ENCODE assay signal across 14 mouse cellular contexts in the genomic region with DNA sequence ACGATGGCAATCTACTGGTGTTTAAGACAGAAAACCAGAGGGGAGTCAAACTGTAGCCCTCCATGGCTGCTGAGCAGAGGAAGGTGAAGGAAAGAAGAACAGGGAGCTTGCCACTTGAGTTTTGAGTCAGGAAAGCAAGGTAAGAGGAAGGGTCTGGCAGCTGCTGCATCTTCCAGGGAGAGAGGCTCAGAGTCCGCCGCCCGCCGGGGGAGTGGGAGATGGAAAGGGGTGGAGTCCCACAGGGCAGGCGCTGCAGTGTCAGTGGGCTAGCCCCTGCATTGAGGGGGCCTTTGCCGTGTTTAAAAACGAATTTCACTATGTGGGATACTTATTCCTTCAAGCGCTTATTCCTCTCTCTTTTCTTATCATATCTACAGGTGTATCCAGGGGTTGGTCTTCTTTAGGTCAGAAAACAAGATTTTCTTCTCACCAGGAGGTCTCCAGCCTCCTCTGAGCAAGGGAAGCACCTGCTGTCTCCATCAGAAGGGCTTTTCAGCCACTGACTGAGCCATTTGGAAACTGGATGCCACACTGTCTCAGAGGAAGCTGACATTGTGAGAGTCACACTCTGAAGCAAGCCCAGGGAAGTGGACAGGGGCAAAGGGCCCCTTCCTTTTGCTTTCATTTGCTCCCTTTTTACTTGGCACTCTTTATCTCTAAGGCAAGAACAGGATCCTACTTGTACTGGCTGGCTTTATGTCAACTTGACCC. TPM values are rescaled to one million over a fixed set of nuclear protein-coding genes. Genes with fewer than 3 reads are reported as not detected.
A peak's percentile ranks its signal among the peaks of the same experiment; 100 is the strongest.
DNase-seq lines count a peak whose midpoint lies in the region; ATAC-seq lines count a peak whose summit lies in the region.
"Had no signal": no experiment of that assay in that cellular context is flagged by ENCODE, and none has a peak within 500 bp of the region (broad histone marks: within the 10 kb centered on the region; RNA-seq: fewer than 3 reads in every experiment).

No protein-coding gene starts in this region.

- peaks cover 16% of the 10 kb centered on the region for H3K4me1 ChIP-seq in heart, embryonic 10.5 days
- peaks cover 22% of the 10 kb centered on the region for H3K4me1 ChIP-seq in liver, embryonic 13.5 days (replicated peaks)
- peaks cover 9% of the 10 kb centered on the region; the same call in 1 of the 2 replicates for H3K4me1 ChIP-seq in liver, embryonic 12.5 days
- H3K4me1 ChIP-seq in megakaryocyte, embryonic 14.5 days: peaks cover 78% of the 10 kb centered on the region

- 15% methylated on average over 9 of the region's 9 CpGs for WGBS in heart, embryonic 10.5 days
- 33% methylated on average over 9 of the region's 9 CpGs for WGBS in liver, embryonic 13.5 days (ENCODE audit: insufficient replicate concordance)
- WGBS in liver, embryonic 12.5 days (ENCODE audit: insufficient replicate concordance): 21% methylated on average over 9 of the region's 9 CpGs

- peak overlapping the region; percentile 48; the same call in 1 of the 2 replicates for H3K27ac ChIP-seq in heart, embryonic 10.5 days
- H3K27ac ChIP-seq in liver, embryonic 13.5 days: peak overlapping the region; percentile 32; the same call in 1 of the 2 replicates
- H3K27ac ChIP-seq in liver, embryonic 12.5 days: no peak overlapping the region
- H3K27ac ChIP-seq: midbrain, embryonic 13.5 days had no signal

- H3K4me3 ChIP-seq in heart, embryonic 10.5 days: no peak overlapping the region
- H3K4me3 ChIP-seq in liver, embryonic 13.5 days (replicated peaks): no peak overlapping the region
- no peak overlapping the region for H3K4me3 ChIP-seq in liver, embryonic 12.5 days
- peak overlapping the region; percentile 56 for H3K4me3 ChIP-seq in megakaryocyte, embryonic 14.5 days (replicated peaks)
- H3K4me3 ChIP-seq: erythroblast, embryonic 14.5 days; midbrain, embryonic 13.5 days had no signal

- H3K27me3 ChIP-seq in heart, embryonic 10.5 days (ENCODE audit: insufficient read depth, poor library complexity, severe bottlenecking): no peaks in the 10 kb centered on the region
- H3K27me3 ChIP-seq in liver, embryonic 13.5 days: no peaks in the 10 kb centered on the region
- no peaks in the 10 kb centered on the region for H3K27me3 ChIP-seq in liver, embryonic 12.5 days (replicated peaks)
- H3K27me3 ChIP-seq in megakaryocyte, embryonic 14.5 days (replicated peaks): no peaks in the 10 kb centered on the region
- H3K27me3 ChIP-seq: midbrain, embryonic 13.5 days had no signal

- no peak for ATAC-seq in liver, embryonic 13.5 days (ENCODE audit: low read depth)
- no peak for ATAC-seq in liver, embryonic 12.5 days
- no peak for ATAC-seq in cerebellum, adult (ENCODE audit: insufficient number of reproducible peaks, low FRiP score, low TSS enrichment)
- ATAC-seq: midbrain, embryonic 13.5 days had no signal

- DNase-seq in heart, embryonic 10.5 days (ENCODE audit: low spot score): no peak
- no peak for DNase-seq in heart, postnatal 36 days
- no peak for DNase-seq in liver, embryonic 13.5 days
- DNase-seq in R1 (ENCODE audit: low read depth, low spot score): peak; percentile 41
- DNase-seq in left cerebral cortex, adult 11 months (ENCODE audit: low spot score): no peak
- DNase-seq: adrenal gland, adult 2 months; kidney, adult 9 months; thymus, postnatal 25 days had no signal

- no peaks in the 10 kb centered on the region for H3K9me3 ChIP-seq in heart, embryonic 10.5 days
- H3K9me3 ChIP-seq in liver, embryonic 13.5 days (replicated peaks): peaks cover 8% of the 10 kb centered on the region; the same call in 1 of the 2 replicates
- H3K9me3 ChIP-seq in liver, embryonic 12.5 days (replicated peaks): peaks cover 7% of the 10 kb centered on the region
- peaks cover 12% of the 10 kb centered on the region for H3K9me3 ChIP-seq in megakaryocyte, embryonic 14.5 days
- H3K9me3 ChIP-seq: midbrain, embryonic 13.5 days had no signal

- intact Hi-C loops in heart, postnatal 36 days (cut with DNase I): no loop called here

- H3K4me2 ChIP-seq in liver, embryonic 13.5 days: no peak overlapping the region
- H3K4me2 ChIP-seq in liver, embryonic 12.5 days: no peak overlapping the region
- H3K4me2 ChIP-seq: midbrain, embryonic 13.5 days had no signal

- 0 out of 2 replicates have a peak, but pooled peaks cover 4% of the 10 kb centered on the region for H3K36me3 ChIP-seq in heart, embryonic 10.5 days
- no peaks in the 10 kb centered on the region for H3K36me3 ChIP-seq in liver, embryonic 13.5 days
- no peaks in the 10 kb centered on the region for H3K36me3 ChIP-seq in liver, embryonic 12.5 days
- peaks cover 4% of the 10 kb centered on the region for H3K36me3 ChIP-seq in megakaryocyte, embryonic 14.5 days (replicated peaks; ENCODE audit: low read length)
- H3K36me3 ChIP-seq: midbrain, embryonic 13.5 days had no signal

- no peak overlapping the region for H3K9ac ChIP-seq in liver, embryonic 13.5 days
- H3K9ac ChIP-seq in liver, embryonic 12.5 days: no peak overlapping the region
- H3K9ac ChIP-seq: midbrain, embryonic 13.5 days had no signal

RNA-seq across cellular contexts. Expression of a gene that starts 5.3 kb away (rescaled TPM):
- polyA plus RNA-seq in heart, embryonic 10.5 days (2016; fragmentation: Nextera tagmentation; extraction: Ambion mirVana): 69.5 and 91.2 TPM in 2 replicates
- 100 to 1,000 TPM; 146 to 153 TPM for total RNA-seq in heart, postnatal 36 days (2021)
- polyA plus RNA-seq in liver, embryonic 13.5 days (2015; fragmentation: Nextera tagmentation; extraction: Ambion mirVana): 10.5 and 12.0 TPM in 2 replicates
- polyA plus RNA-seq in liver, embryonic 12.5 days (2016; fragmentation: Nextera tagmentation; extraction: Ambion mirVana): 16.9 and 18.2 TPM in 2 replicates
- 117 and 173 TPM in 2 replicates for polyA plus RNA-seq in megakaryocyte, embryonic 14.5 days (2012; ENCODE audit: insufficient read depth, low replicate concordance)

RNA-seq across cellular contexts. Expression of a gene that starts 31.2 kb away (rescaled TPM):
- polyA plus RNA-seq in heart, embryonic 10.5 days (2016; fragmentation: Nextera tagmentation; extraction: Ambion mirVana): 66.3 and 87.5 TPM in 2 replicates
- 10 to 100 TPM; 37.6 to 43.8 TPM for total RNA-seq in heart, postnatal 36 days (2021)
- 12.2 and 12.5 TPM in 2 replicates for polyA plus RNA-seq in liver, embryonic 13.5 days (2015; fragmentation: Nextera tagmentation; extraction: Ambion mirVana)
- 18.4 and 19.6 TPM in 2 replicates for polyA plus RNA-seq in liver, embryonic 12.5 days (2016; fragmentation: Nextera tagmentation; extraction: Ambion mirVana)
- 262 and 336 TPM in 2 replicates for polyA plus RNA-seq in megakaryocyte, embryonic 14.5 days (2012; ENCODE audit: insufficient read depth, low replicate concordance)

RNA-seq across cellular contexts. Expression of a gene that starts 41.1 kb away (rescaled TPM):
- 2.8 and 9.7 TPM in 2 replicates for polyA plus RNA-seq in heart, embryonic 10.5 days (2016; fragmentation: Nextera tagmentation; extraction: Ambion mirVana)
- total RNA-seq in heart, postnatal 36 days (2021): 10 to 100 TPM; 15.7 to 25.8 TPM
- polyA plus RNA-seq in liver, embryonic 13.5 days (2015; fragmentation: Nextera tagmentation; extraction: Ambion mirVana): 0.15 and 0.18 TPM in 2 replicates
- 0.17 and 0.36 TPM in 2 replicates for polyA plus RNA-seq in liver, embryonic 12.5 days (2016; fragmentation: Nextera tagmentation; extraction: Ambion mirVana)
- 4.1 and 7.0 TPM in 2 replicates for polyA plus RNA-seq in megakaryocyte, embryonic 14.5 days (2012; ENCODE audit: insufficient read depth, low replicate concordance)
- total RNA-seq: liver, adult 2 months had no signal
- polyA plus RNA-seq: erythroblast, embryonic 14.5 days had no signal

RNA-seq across cellular contexts. Expression of a gene that starts 57.6 kb away (rescaled TPM):
- 0.21 and 0.70 TPM in 2 replicates for polyA plus RNA-seq in heart, embryonic 10.5 days (2016; fragmentation: Nextera tagmentation; extraction: Ambion mirVana)
- not detected for total RNA-seq in heart, postnatal 36 days (2021)
- polyA plus RNA-seq in liver, embryonic 13.5 days (2015; fragmentation: Nextera tagmentation; extraction: Ambion mirVana): 0.05 TPM in 2 replicates
- 0.06 and 0.24 TPM in 2 replicates for polyA plus RNA-seq in liver, embryonic 12.5 days (2016; fragmentation: Nextera tagmentation; extraction: Ambion mirVana)
- 0.11 TPM in 1 of 2 replicates, not detected in the other for polyA plus RNA-seq in megakaryocyte, embryonic 14.5 days (2012; ENCODE audit: insufficient read depth, low replicate concordance)
- total RNA-seq: liver, adult 2 months had no signal
- polyA plus RNA-seq: erythroblast, embryonic 14.5 days had no signal
